Mouse (Mus musculus) naive thymus-derived CD4-positive, alpha-beta T cell, adult 5 months (primary cell): Measurements from ENCODE around the gene Srsf12. TPM values are rescaled to one million over a fixed set of nuclear protein-coding genes. Genes with fewer than 3 reads are reported as not detected.

Experiments used
- polyA plus RNA-seq: library from polyadenylated mRNA; unstranded; fragments of 100-300 nt; shearing (Covaris generic); gene quantifications from one replicate; pipeline ENCODE4 v1.2.1, GENCODE M21; 2017

Srsf12 gene
- 5.1 TPM for polyA plus RNA-seq

DNA sequence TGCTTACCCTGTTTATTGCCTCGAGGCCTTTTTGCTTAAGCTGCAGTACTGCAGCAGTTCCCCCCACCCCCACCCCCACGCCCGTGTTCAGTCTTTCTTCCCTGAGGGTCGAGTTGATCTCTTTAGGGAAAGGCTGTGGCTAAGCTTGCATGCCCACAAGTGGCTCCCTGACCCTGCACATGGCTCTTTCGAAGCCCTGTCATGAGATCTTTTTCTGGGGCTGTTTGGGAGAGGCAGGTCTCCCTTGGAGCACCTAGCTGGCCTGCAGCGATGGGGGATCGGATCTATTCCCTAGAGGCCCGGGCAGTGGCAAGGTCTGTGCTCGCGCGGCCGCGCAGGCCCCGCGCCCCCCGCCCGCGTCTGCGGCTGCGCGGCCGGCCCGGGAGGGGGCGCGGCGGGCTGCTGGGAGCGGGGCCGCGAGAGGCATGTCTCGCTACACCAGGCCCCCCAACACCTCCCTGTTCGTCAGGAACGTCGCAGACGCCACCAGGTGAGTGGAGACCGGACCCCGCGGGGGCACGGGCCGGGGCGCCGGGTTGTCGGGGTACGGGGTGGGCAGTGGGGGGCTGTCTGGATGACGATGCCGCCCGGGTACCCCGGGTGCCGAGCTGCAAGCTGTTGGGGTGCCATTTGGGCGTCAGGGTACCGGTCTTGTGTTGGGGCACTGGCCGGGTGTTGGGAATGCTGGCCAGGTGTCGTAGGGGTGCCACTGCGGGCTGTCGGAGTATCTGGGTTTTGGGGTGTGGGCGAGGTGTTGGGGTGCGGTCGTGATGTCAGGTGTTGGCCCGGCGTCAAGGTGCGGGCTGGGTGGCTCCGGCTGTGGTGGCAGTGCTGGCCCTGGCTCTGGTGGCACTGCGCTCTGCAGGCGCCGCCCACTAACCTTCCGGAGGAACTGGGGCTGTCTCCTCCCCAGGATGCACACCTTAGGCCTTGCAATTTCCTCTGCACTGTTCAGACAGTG lies at the start of gene Srsf12:
TSS of gene Srsf12 (plus strand) at position 111 of the 961 bp plus-strand sequence.

DNA sequence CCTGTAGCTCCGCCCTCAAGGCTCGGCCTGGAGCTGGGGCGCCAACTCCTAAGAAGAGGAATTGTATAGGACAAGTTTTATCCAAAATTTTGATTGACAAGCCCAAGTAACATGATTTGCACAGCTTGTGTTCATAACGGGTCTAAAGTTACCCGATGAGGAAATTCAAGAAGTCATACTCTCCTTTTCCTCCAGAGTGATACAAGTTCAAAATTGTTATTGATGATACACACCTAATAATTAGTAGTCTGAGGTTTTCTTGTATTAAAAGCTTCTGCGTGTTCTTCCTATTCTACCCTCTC lies 19.1 kb upstream of the Srsf12 start, which contains the start of gene Pm20d2:
TSS of gene Pm20d2 (minus strand) at position 3 of the 302 bp plus-strand sequence.

Other genes starting within 250 kb of the Srsf12 start
- gene Rragd, start 226.0 kb upstream of the Srsf12 start, polyA plus RNA-seq, result 3.5 TPM
- 226 TPM for gene Ube2j1, start 177.6 kb upstream of the Srsf12 start, polyA plus RNA-seq
- gene Gabrr2, start 146.0 kb upstream of the Srsf12 start, polyA plus RNA-seq, result 38.7 TPM
- not detected for gene Gabrr1, start 76.5 kb upstream of the Srsf12 start, polyA plus RNA-seq
- gene Pm20d2, start 19.3 kb upstream of the Srsf12 start, polyA plus RNA-seq, result not detected
- gene Pnrc1, start 81.2 kb downstream of the Srsf12 start, polyA plus RNA-seq, result 1,941 TPM
- gene Rngtt, start 101.3 kb downstream of the Srsf12 start, polyA plus RNA-seq, result 89.5 TPM